Mouse (Mus musculus) gastrocnemius, adult 8-10 months (tissue): ENCODE results near the gene Kdelc2. TPM values are rescaled to one million over a fixed set of nuclear protein-coding genes. Genes with fewer than 3 reads are reported as not detected.

Experiments used
- DNase-seq, 2 experiments: peaks; one replicate each; pipeline ENCODE4 v3.0.0; 2022; ENCODE audit warnings: low spot score in 2 of 2
- total RNA-seq, 4 experiments: library from RNA; stranded (reverse); gene quantifications; 2 replicates each; pipeline ENCODE4 v1.2.4; 2022

The Kdelc2 gene
- total RNA-seq = 1 to 10 TPM; 3.0 to 4.3 (median 3.8) TPM

GRCm38 (mm10) chr9:53383951-53384866 lies at the start of gene Kdelc2:
Gene Kdelc2, plus strand, starts transcription at chr9:53384025.
- DNase-seq = peak; percentile 43 to 58

GRCm38 (mm10) chr9:53335131-53335530 lies 48.7 kb upstream of the Kdelc2 start:
- DNase-seq = no peak

GRCm38 (mm10) chr9:53339603-53340002 lies 44.2 kb upstream of the Kdelc2 start:
- DNase-seq = no peak

- no peak for DNase-seq
Observed at GRCm38 (mm10) chr9:53340328-53340916, 43.4 kb upstream of the Kdelc2 start.

GRCm38 (mm10) chr9:53340969-53341368 lies 42.9 kb upstream of the Kdelc2 start:
- peak in 1 of 2 experiments; percentile 6 for DNase-seq

GRCm38 (mm10) chr9:53341981-53342380 lies 41.8 kb upstream of the Kdelc2 start:
- no peak for DNase-seq

- DNase-seq = no peak
Observed at GRCm38 (mm10) chr9:53344646-53345432, 39.0 kb upstream of the Kdelc2 start.

- DNase-seq = no peak
Observed at GRCm38 (mm10) chr9:53345728-53346127, 38.1 kb upstream of the Kdelc2 start.

- DNase-seq = no peak
Observed at GRCm38 (mm10) chr9:53346402-53346801, 37.4 kb upstream of the Kdelc2 start.

- DNase-seq = no peak
Observed at GRCm38 (mm10) chr9:53349211-53349610, 34.6 kb upstream of the Kdelc2 start.

- no peak for DNase-seq
Observed at GRCm38 (mm10) chr9:53350331-53350730, 33.5 kb upstream of the Kdelc2 start.

GRCm38 (mm10) chr9:53351899-53352298 lies 31.9 kb upstream of the Kdelc2 start:
- no peak for DNase-seq

GRCm38 (mm10) chr9:53353161-53353560 lies 30.7 kb upstream of the Kdelc2 start:
- no peak for DNase-seq

- no peak for DNase-seq
Observed at GRCm38 (mm10) chr9:53356219-53357155, 27.3 kb upstream of the Kdelc2 start.

- DNase-seq = no peak
Observed at GRCm38 (mm10) chr9:53371339-53371738, 12.5 kb upstream of the Kdelc2 start.

GRCm38 (mm10) chr9:53375907-53376306 lies 7.9 kb upstream of the Kdelc2 start:
- DNase-seq = no peak

- DNase-seq = no peak
Observed at GRCm38 (mm10) chr9:53376820-53377219, 7.0 kb upstream of the Kdelc2 start.

GRCm38 (mm10) chr9:53377597-53377996 lies 6.2 kb upstream of the Kdelc2 start:
- no peak for DNase-seq

GRCm38 (mm10) chr9:53378171-53378570 lies 5.7 kb upstream of the Kdelc2 start:
- DNase-seq = no peak

- DNase-seq = no peak
Observed at GRCm38 (mm10) chr9:53380595-53380994, 3.2 kb upstream of the Kdelc2 start.
